Mouse (Mus musculus): ENCODE measurements at regions not wholly inside any gene's neighbourhood (a gene's known extent, or its start where the extent isn't known, plus 50 kb on each side); places are given as distances from the start of the nearest gene placed in this dataset.

- TF ChIP-seq CTCF (IDR thresholded peaks at IDR 0.05; ENCODE audit: control insufficient read depth, insufficient read depth, insufficient read length) = no peak
- TF ChIP-seq CEBPB (IDR thresholded peaks at IDR 0.05; ENCODE audit: low read depth) = no peak
- TF ChIP-seq MAX (IDR thresholded peaks at IDR 0.05) = no peak
Measured at GRCm38 (mm10) chr8:26845481-26846194, 131.5 kb upstream of the Zfp703 start.

Data from C2C12 (cell line).